Mouse (Mus musculus) heart, postnatal 25 days (tissue): ENCODE measurements around the gene Grtp1. TPM values are rescaled to one million over a fixed set of nuclear protein-coding genes. Genes with fewer than 3 reads are reported as not detected.
"Not testable (repeated sequence)": the region's sequence is repeated elsewhere in the genome, so short reads cannot be mapped to it uniquely, and the experiment has no call there.

Experiments
- DNase-seq: peaks from one replicate; pipeline ENCODE4 v3.0.0; 2022; ENCODE audit warnings: low spot score
- intact Hi-C: fragments of 180-260 bp; cut with DNase I; formaldehyde crosslinking; loops from one replicate; pipeline ENCODE4 v1.15.1; 2025
- microRNA-seq: library from miRNA; unstranded; fragments of <30 nt; microRNA quantifications from one replicate; pipeline ENCODE4 v1.2.0, GENCODE M21; 2022
- total RNA-seq, 2 experiments: library from RNA; stranded (reverse); gene quantifications; 2 replicates each; pipeline ENCODE4 v1.2.3; 2021

Grtp1 gene
- total RNA-seq, 2 experiments from 2014 or later: 4.1 to 5.2 TPM

- DNase-seq: no peak
- intact Hi-C loops: no loop called here
Observed at GRCm38 (mm10) chr8:13139641-13140182, 60.7 kb downstream of the Grtp1 start.

- intact Hi-C loops: loop anchor here (5.0 kb wide), 1 partner anchor 75 kb away; no protein-coding TSS in a partner anchor
- DNase-seq: not testable (repeated sequence)
Observed at GRCm38 (mm10) chr8:13132220-13132619, 68.2 kb downstream of the Grtp1 start.

GRCm38 (mm10) chr8:13124897-13125296 lies 75.5 kb downstream of the Grtp1 start:
- intact Hi-C loops: no loop called here

GRCm38 (mm10) chr8:13122887-13123421 lies 77.5 kb downstream of the Grtp1 start:
- DNase-seq: no peak
- intact Hi-C loops: no loop called here

More at GRCm38 (mm10) chr8:13124897-13125296, 75.5 kb downstream of the Grtp1 start:
- no peak for DNase-seq

Small RNA genes within 50 kb of the gene (microRNA-seq; reads per million reads assigned to microRNA genes)
- gene Mir1968 (36.4 reads per million, percentile 46 among the genes with 10 or more reads in this experiment), gene Mir7065 (not detected)

Other genes with a start within 250 kb of the Grtp1 start
- gene F7, start 174.6 kb downstream of the Grtp1 start, total RNA-seq: under 1 TPM in 1 of 2 experiments, not detected in 1; 0.14 TPM
- under 1 TPM; 0.45 to 0.57 TPM for gene F10, start 163.3 kb downstream of the Grtp1 start, total RNA-seq
- gene Proz, start 139.7 kb downstream of the Grtp1 start, total RNA-seq: not detected
- 10 to 100 TPM in 1 of 2 experiments, 1 to 10 TPM in 1; 8.8 to 10.3 TPM for gene Pcid2, start 95.2 kb downstream of the Grtp1 start, total RNA-seq
- 10 to 100 TPM; 75.1 to 76.1 TPM for gene Cul4a, start 95.0 kb downstream of the Grtp1 start, total RNA-seq
- 100 to 1,000 TPM; 374 to 387 TPM for gene Lamp1, start 41.5 kb downstream of the Grtp1 start, total RNA-seq
- gene Adprhl1, start 53.5 kb upstream of the Grtp1 start, total RNA-seq: 100 to 1,000 TPM; 515 to 520 TPM
- 10 to 100 TPM; 57.3 to 57.4 TPM for gene Dcun1d2, start 87.5 kb upstream of the Grtp1 start, total RNA-seq
- 10 to 100 TPM; 25.3 to 29.8 TPM for gene Tmco3, start 87.6 kb upstream of the Grtp1 start, total RNA-seq
- gene Tfdp1, start 138.1 kb upstream of the Grtp1 start, total RNA-seq: 10 to 100 TPM; 37.2 to 40.7 TPM
- gene Atp4b, start 196.2 kb upstream of the Grtp1 start, total RNA-seq: not detected
- under 1 TPM; 0.03 TPM for gene Grk1, start 204.5 kb upstream of the Grtp1 start, total RNA-seq
- 1 to 10 TPM; 7.3 to 9.3 TPM for gene Tmem255b, start 234.6 kb upstream of the Grtp1 start, total RNA-seq